Mouse (Mus musculus) bone marrow macrophage, adult 2 months (primary cell): ENCODE data around the gene Hivep3.

ENCODE experiments used
- CTCF ChIP-seq: IDR thresholded peaks from 2 replicates; pipeline ENCODE4 v1.5.1; 2012; ENCODE audit warnings: low read depth, mild to moderate bottlenecking, low read length, moderate library complexity
- POLR2A ChIP-seq: IDR thresholded peaks from 2 replicates; pipeline ENCODE4 v1.6.1; 2012; ENCODE audit warnings: mild to moderate bottlenecking, low read depth, low read length, borderline replicate concordance

DNA sequence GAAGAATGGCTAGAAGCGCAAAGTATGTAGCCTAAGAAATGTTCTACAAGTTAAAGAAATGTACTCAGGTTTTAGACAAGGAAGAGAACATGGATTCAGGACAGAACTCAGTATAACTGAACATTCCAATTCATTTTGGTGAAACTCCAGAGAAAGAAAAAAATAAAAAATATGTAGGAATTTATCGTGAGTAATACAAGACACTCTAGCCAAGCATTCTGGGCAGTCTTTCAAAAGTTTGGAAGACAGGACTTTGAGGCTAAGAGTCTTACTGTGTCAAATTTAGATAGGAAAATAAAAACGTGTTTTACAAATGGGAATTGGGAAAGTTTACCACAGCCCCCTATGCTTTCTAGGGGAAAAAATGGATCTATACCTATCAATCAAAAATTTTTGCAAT lies 350.1 kb downstream of the Hivep3 start:
- TF ChIP-seq CTCF, result no peak
- TF ChIP-seq POLR2A, result no peak
